Mouse (Mus musculus): ENCODE results near the gene Far2.

Gene Far2

DNA sequence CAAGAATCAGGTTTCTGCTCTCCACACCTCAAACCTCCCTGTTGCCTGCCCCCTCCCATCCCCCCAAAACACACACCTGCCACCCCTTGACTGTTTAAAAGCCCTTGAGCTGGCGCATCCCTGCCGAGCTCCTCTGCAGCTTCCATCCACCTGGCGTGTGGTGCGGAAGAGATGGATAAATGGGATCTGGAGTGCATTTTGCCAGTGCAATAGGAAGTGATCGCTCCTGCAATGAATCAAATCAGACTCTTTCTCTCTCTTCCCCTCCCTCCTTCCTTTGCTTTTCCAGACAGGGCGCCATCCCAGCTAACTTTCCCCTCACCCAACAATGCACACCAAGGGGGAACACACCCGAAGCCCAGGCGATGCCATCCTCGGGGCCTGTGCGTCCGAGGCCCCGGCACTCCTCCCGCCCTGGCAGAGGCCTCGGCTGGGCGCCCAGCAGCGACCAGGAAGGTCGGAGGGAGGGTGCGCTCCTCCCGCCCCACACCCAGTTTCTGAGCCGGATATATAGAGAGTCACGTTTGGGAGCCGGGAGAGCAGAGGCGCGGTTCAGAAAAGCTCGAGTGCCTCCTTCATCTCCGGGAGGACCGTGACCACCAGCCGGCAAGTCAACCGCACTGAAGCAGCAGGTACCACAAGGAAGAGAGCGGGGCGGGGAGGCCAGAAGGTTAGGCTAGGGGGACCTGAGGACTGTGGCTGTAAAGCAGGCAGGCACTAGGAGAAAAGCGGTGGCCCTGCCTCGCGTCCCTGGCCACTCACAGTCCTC, at the start of gene Far2:
TSS of gene Far2 (plus strand) at position 379 of the 769 bp plus-strand sequence.
- no peak for DNase-seq

DNA sequence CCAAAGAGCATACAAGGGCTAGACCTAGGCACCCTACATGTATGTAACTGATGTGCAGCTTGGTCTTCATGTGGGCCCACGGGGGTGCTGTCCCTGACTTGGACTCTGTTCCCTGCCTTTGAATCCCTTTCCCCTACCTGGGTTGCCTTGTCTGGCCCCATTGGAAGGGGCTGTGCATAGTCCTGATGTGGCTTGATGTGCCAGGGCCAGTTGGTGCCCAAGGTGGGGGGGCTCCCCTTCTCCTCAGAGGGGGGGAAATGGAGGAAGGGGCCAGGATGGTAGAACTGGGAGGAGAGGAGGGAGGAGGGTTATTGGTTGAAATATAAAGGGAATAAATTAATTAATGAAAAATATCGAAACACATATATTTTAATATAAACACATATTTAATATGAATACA, 46.6 kb upstream of the Far2 start:
- DNase-seq, result no peak

DNA sequence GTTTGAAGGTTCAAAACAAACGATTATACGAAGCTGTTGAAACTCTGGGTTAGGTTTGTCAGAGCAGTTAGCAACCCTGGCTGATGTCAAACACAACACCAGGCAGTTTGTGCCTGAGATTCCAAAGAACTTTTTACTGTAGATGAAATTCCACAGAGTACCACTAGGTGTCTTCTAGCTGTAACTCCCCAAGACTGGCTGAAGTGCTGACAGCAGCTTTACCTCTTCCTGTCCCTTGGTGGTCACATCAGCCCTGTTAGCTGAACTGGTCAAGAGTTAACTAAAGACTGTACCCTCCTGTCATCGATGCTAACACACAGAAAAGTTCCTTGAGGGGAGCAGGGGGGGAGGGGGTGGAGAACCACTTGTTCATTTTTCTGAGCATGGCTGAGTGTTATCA, 46.0 kb upstream of the Far2 start:
- DNase-seq, result no peak

DNA sequence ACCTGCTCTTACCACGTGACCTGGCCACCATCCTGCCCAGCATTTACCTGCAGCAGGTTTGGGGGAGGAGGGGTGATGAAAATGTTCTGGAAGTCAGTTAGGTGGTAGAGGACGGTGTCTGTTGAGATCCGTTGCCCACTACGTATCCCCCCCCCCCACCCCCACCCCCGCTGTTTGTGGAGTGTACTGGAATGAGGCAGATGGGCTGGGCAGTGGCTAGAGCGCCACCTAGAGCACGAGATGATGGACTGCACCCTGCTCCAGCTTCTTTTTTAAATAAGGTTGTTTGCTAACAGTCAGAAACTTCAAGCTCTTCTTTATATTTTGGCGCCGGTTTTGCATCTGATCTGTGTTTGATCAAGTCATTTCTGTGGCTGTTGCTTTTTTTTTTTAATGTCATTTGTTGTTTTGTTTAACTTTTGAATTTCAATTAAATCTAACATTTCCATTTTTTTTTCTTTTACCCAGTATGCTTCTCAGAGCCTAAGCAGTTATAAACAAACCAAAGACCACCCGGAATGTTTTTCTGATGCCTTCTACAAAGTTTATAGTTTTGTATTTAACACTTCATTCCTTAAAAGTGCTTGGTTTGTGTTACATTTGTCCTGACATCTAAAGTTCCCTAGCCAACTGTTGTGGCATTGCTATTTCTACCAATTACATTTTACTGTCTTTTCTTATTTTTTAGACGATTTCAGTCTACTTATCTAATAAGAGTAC, 40.8 kb upstream of the Far2 start:
- DNase-seq, result no peak

DNA sequence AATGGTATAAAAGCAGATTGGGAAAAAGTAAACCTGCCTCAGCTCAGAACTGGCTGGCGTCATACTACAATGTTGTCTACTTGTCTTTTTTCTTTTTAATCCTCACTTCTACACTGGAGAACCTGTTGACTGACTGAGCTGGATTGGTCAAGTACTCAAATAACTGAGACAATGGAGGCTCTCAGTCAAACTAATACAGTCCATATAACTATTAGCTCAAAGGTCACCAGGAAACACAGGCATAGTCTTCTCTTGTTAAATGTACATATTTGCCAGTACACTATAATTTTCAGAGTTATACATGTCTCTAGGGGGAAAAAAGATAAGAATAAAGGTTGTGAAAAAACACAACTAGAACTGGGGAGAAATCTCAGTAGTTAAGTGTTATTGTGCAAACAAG, 6.3 kb upstream of the Far2 start:
- DNase-seq, result no peak

DNA sequence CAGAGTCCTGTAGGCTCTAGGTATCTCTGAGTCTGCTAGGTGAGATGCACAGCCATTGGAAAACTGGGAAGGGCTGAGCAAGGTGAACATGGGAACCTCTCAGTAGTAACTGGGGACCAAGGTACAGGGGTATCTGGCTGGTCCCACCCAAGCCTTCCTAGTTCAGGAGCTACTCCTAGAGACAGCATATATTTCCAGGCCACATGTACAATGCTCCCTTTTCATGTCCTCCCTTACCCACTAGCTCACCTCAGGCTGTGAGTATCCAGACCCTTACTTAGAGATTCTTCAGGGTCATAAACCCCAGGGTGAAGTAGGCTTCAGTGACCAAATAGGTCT, 560 bp downstream of the Far2 start:
- DNase-seq, result no peak

DNA sequence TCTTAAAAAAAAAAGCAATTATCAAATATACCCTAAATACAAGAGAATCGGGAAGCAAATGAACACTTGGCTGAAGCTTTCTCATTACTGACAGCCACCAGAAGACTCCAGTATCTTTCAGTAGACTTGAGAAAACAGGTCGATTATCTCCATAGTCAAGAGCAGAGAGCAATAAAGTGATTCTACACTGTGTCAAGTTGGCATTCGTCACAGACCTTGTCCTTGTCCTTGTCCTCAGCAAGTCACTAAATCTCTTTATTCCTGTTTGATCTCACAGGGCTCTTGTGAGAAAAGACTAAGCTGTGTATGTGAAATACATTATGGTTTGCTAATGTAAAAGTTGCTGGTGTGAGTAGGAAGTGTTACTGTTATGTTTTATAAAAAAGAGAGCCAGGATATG, 16.1 kb downstream of the Far2 start:
- DNase-seq, result no peak

DNA sequence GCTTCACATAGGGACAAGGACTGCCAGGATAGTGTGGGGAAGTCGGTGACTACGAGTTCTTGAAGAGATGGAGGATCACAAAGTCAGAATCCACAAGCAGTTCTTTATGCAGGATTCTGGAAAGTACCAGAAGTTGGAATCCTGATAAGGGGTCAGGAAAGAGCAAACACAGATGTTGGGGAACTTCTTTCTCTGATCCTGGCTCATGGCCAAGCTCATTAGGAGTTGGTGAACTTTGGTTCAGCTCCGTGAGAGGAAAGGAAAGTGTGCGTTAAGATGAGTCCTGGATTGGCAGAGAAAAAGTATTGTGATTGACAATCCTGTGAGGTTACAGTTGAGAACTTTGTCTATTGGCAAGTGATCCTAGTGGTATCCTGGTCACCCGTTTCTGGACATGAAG, 19.2 kb downstream of the Far2 start:
- no peak for DNase-seq

DNA sequence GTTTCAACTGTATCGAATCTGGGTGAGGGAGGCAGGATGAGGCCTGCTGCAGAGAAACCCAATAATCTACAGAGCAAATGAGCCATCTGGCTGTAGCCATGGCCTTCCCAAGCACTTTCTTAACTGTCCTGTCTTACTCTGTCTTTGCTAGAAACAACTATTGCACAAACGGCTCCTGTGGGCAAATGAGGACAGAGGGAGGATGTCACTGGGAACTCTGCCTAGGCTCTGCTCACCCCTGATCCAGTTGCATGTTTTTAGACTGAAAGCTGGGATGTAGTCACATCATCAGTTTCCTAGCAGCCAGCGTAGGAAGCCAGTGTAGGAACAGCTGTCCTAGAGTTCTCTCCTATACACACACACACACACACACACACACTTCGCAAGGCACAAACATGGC, 21.7 kb downstream of the Far2 start:
- no peak for DNase-seq

DNA sequence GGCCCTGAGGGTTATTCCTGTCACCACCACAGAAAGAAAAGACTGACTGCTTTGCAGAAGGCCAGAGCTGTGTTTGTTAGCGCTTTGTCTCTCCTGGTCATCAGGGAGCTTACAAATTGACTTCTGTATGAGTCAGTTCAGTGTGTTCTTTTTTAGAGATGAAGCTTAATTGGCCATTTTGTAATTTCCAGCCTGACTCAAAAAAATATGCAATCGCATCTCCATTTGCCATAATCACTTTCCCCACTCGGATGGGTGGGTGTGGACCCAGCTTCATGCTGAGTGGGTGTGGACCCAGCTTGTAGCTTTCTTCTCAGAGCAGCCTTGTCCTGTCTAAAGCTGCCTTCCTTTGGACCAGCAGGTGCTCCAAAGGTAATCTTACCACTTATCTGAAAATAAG, 26.5 kb downstream of the Far2 start:
- DNase-seq, result no peak

DNA sequence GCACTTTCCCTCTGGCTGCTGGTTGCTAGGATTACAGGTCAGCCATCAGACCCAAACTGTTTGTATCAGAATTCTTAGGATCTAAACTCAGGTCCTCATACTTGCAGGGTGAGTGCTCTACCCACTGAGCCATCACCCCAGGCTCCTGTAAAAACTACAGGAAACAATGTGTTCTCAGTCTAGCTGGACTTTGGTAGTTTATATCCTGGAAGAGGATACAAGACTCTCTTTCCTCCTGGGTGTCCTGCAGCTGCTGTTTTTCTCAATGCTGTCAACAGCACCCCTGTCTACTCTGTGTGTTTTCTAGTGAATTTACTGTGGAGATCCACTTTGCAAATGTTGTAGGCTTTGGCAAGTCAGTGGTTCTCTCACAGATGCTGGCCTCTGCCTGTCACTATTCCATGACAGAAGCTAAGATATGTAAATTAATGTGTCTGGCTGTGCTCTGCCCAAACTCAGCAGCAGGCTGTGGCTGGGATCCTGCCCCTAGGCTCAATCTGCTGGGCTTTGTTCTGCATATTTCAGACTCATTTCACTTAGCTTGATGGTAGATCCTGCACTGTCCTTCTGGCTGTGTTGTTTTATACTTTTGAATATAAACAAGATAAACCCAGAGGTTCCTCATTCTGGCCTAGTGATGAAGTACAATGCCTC, 27.3 kb downstream of the Far2 start:
- no peak for DNase-seq

DNA sequence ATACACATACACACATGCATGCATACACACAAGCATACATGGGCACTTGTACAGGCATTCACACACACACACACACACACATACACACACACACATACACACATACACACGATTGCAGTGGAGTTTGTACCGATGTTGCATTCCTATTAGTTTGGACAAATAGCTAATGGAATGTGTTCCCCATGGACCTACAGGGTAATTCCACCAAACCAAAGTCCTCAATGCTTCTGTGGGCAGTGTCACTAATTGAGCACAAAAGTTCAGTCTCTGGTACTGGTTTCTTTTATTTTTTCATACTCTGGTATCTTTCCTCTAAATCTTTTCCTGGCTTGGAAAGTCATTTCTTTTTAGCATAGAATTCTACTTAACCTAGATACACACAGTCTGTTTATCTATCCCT, 36.8 kb downstream of the Far2 start:
- DNase-seq, result no peak

DNA sequence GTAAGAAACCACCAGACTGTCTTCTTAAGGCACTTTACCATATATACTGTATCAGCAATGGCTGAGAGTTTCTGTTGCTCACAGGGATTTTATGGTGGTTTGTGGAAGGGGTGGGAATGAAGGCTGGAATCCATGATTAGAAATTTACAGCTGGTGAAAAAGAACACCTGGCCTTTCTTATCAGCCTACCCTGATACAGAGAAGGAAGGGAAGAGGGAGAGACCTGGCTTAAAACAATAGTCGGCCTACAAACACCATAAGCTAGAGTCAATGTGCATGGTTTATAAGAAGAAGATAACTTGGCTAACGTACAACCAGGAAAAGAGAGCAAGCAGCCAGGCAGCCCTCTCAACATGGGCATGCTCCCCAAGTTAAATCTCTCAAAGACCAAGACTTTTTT, 37.3 kb downstream of the Far2 start:
- no peak for DNase-seq

DNA sequence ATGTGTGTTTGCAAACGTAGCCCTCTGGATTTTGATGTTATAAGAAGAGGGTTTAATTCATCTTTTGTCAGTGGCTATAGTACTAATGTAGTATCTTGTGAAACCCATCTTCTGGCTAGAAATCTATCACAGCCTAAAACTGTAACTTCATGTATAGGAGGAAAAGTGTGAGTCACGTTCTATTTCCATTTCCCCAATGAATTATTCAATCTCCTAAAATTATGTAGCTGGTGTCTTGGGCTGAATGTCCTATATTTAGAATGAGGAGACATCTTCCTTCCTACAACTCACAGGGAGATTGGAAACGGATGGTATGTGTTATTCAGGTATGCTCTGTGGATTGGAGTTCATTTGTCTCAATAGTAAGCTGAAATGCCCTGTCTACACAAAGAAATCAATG, 50.0 kb downstream of the Far2 start:
- no peak for DNase-seq

DNA sequence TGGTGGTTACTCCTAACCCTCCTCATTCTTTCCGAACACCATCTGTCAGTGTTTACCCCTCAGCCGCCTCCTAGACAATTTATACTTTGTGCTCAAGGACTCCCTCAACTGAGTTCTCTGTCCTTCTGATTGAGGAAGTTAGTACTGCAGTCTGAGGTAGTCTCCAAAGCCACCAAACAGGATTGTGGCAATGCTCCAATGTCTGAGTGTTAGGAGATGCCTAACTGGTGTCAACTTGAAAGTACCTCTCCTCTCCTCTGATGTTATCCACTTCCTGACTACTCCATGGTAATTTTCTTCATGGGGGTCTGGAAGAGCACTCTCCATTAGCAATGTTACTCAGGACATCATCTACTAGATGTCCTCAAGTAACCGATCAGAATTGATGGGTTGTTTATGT, 54.9 kb downstream of the Far2 start:
- DNase-seq, result no peak

DNA sequence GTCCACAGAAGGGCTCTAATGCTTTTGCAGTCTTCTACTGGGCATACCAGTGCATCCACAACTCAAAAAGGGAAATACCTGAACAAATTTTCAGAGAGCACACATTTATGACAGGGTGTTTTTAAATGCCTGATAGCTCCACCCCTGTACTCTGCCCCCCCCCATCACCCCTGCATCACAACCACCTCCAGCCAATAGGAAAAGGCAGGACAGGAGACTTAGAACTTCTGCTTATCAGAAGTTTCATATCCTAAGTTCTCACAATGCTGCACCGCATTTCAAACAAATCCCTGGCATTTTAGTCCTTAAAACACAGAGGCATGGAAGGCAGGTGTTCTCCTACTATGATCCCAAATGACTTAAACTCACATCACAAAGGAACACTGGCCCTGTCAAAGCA, 55.4 kb downstream of the Far2 start:
- no peak for DNase-seq

DNA sequence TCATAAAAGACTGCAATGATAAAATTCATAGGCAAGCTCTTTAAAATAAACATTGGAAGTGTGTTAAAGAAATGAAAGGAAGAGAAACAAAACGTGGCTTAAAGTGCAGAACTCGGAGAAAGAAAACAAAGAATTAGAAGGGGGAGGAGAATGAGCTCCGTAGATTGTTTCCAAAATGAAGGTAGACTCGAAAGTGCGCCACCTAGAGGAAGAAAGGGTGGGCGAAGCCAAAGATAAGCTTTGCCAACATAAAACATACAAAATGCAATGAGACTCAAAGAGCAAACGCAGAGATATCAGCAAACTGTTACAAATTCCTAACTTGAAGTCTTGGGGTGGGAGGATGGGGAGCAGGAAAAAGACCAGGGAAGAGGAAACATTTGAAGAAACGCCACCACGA, 57.2 kb downstream of the Far2 start:
- no peak for DNase-seq

DNA sequence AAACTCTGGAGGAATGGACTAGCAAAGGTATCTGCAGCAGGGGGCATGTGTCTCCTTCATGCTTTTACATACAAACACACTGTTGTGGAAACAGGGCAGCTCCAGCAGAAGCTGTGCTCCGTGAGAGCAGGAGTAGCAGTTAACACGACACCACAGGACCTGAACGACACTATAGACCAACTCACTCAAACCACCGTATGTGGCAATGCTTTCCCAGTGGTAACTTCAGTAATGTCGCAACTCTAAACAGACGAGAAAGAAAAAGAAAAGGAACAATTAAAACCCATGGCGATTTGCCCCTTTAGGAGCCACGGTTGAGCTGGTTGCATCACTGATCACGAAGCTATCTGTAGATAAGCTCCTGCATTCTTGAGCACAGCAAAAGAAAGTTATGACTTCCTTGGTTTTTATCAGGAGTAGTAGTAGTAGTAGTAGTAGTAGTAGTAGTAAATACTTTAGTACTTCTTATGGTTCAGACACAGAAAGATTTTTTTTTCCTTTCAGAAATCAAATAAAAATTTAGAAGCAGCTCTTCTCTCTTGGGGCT, 58.7 kb downstream of the Far2 start:
- DNase-seq, result no peak

DNA sequence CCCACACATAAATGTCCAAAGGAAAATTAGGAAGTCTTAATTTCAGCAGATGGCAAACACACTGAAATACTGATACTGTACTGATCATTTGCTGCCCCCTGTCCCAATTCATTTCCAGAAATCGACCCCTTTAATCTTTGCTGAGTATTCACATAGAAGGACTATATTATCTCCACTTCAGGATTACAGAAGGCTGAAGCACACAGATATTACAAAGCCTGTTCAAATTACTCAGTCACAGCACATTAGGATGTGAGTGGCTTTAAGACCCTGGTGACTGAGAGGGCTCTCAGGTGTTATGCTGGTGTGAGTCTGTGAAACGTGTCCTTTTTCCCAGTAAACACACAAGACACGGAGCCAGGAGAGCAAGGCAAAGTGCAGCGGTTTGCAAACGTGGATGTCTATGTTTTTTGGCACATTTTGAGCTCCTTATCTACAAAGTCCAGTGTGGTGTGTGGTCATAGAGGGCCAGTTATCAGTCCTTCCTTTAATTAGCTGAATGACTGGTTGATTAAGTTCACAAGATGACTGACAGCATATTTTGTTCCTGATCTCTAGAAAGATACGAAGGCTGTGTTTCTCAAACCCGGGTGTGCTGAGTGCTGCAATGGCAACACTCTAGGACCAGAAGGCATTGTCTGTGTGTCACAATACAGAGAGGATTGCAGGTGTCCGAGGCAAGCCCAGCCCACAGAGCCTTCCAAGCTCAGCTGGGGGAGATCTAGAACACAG, 61.8 kb downstream of the Far2 start:
- DNase-seq, result no peak

DNA sequence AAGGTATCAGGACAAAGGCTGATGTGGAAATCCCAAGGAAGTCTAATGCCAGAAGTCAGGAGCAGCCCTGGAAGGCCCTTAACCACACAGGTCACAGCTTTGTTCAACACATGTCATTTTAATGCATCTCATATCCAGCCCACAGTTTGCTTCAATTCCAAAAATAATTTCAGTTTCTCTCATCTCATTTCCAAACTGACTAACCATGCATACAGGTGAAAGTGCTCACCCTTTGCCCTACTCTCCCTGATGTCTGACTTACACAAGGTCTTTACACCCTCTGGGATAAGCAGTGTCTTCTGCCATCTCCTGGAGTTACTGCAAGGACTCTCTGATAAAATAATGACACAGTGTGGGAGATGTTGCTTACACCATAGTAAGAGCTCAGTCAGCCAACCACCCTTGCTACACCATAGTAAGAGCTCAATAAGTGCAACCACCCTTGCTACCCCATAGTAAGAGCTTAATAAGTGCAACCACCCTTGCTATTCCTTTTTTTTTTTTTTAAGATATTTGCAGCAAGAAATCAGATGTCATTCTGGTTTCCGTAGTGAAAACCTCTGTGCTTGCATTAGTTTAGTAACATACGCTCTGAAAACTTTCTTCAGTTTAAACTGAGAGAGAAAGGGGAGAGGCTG, 64.1 kb downstream of the Far2 start:
- no peak for DNase-seq

DNA sequence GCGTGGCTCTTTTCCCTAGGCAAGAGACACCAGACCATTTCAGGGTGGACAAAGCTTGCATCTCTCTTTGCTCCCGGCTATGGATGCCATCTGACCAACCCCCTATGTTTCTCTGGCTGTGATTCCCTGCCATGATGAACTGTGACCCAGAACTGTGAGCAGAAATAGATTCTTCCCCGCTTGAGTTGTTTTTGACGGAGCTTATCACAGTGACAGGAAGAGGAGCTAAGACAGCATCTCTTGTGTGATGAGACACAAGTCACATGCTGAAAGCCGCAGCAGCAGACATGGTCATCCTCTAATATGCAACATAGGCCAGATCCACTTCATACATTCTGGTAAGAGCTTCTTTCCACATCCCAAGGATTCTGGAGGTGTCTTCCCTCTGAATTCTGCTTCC, 69.3 kb downstream of the Far2 start:
- DNase-seq, result no peak

DNA sequence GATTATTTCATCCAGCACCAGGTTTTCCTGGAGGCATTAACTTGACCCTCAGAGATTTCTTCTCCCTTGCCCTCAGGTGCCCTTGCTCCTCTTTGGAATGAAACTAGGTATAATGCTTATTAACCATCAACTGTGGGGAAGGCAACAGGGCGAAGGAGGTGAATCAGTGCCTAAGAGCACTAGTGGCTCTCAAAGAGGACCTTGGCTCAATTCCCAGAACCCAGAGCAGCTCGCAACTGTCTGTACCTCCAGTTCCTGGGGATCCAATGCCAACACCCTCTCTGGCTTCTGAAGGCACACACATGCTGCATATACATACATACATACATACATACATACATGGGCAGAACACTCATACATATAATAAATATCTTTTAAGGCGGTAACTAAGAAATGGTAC, 69.8 kb downstream of the Far2 start:
- peak; percentile 12 for DNase-seq

DNA sequence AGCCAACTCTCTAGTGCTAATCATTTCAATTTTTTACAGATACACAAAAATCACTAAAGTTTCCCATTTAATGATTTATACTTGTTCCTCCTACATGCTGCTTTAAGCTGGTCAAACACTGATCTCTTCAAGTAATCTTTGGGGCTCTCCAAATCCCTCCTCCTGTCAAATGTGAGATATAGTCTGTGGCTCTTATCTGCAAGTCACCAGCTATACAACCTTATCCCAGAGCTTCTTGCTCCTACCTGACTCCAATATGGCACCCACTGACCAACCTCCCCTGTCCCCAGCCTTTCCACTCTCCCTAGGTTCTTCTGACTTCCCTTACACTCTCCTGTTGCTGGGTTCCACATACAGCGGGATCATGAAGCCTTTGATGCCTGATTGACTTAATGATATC, 70.6 kb downstream of the Far2 start:
- DNase-seq, result no peak

All from kidney, adult 11 months (tissue).